Mouse (Mus musculus) liver, adult 2 months (tissue): Measurements from ENCODE around the gene Ccp110.

Source experiments
- CTCF ChIP-seq: fragments of 200-500 bp; IDR thresholded peaks from 2 replicates; pipeline ENCODE4 v1.5.1; 2011; ENCODE audit warnings: low read depth, low read length, control low read depth
- POLR2A ChIP-seq: fragments of 200-500 bp; IDR thresholded peaks from 2 replicates; pipeline ENCODE4 v1.6.1; 2011; ENCODE audit warnings: low read length, control low read depth; ENCODE audit not compliant: insufficient read depth; ENCODE audit errors: extremely low read depth

DNA sequence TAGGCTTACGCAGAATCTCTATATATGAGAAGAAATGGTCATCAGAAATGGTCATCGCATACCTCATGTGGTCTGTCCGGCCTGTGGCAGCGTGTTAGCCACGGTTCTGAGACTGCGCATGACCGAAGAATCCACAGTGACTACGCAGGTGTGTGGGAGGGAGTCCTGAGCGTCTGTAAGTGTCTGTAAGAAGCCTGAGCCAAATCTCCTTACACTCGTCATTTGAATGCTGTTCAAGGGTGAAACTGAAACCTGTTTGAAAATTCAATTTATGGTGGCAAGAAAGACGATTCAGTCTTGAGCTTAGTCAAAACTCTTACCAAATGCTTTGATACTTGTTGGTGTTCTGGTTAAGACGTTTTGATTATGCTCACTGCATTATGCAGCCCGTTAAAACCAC lies 20.9 kb downstream of the Ccp110 start:
- TF ChIP-seq CTCF: no peak
- no peak for TF ChIP-seq POLR2A
